Mouse (Mus musculus): ENCODE measurements around the gene Scfd2. TPM values are rescaled to one million over a fixed set of nuclear protein-coding genes. Genes with fewer than 3 reads are reported as not detected.

Gene Scfd2
- polyA plus RNA-seq, 1 experiment from 2014 or later = 25.8 TPM

DNA sequence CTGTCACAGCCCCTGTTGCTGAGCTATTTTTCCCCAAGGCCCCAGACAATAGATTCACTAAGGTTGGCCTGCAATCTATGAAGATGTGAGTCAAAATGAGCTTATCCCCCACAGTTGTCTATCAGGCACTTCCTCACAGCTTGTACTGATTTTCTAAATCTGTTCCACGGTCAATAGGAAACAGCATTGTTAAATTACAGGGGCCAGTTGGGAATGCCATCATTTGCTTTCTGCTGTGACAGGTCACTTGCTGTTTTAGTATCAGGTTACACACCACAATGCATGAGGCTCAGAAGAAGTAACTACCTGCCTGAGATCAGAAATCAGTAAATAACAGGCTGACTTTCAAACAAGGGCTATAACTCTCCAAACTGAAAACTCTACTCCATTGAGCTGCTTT is 168.3 kb downstream of the Scfd2 start:
- ATAC-seq (ENCODE audit: insufficient read depth, low FRiP score) = no peak
- no peaks in the 10 kb centered on the region for H3K36me3 ChIP-seq (ENCODE audit: control insufficient read depth, insufficient read depth, low read length)
- no peaks in the 10 kb centered on the region for H3K27me3 ChIP-seq (ENCODE audit: control insufficient read depth, insufficient read depth, low read length)
- H3K4me3 ChIP-seq (replicated peaks; ENCODE audit: low read length) = no peak overlapping the region
- 21% methylated on average over 1 of the region's 1 CpGs for WGBS
- H3K9ac ChIP-seq (ENCODE audit: low read length) = no peak overlapping the region
- no peaks in the 10 kb centered on the region for H3K9me3 ChIP-seq (replicated peaks; ENCODE audit: control insufficient read depth, low read length)
- no peak overlapping the region for H3K27ac ChIP-seq (ENCODE audit: low read length)
- H3K4me1 ChIP-seq (ENCODE audit: control insufficient read depth, insufficient read depth, low read length) = peaks cover 13% of the 10 kb centered on the region
- H3K4me2 ChIP-seq (ENCODE audit: low read depth, low read length) = no peak overlapping the region

DNA sequence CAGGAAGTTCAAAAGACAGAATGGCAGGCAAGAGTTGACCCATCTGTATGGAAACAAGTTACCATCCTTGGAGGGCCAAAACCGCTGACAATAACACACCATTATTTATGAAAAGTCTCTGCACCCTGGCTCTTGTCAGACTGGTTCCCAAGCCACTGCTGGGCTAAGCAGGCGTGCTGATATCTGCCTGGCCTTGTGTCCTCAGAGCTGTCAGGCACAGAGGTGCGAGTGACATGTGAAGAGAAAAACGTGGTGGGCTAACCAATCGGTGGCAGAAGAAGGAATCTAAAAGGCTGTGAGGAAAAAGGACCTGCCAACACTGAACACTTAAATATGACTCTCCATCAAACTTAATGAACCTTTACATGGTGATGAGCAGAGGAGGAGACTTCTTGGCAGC is 170.0 kb downstream of the Scfd2 start:
- no peaks in the 10 kb centered on the region for H3K36me3 ChIP-seq (ENCODE audit: control insufficient read depth, insufficient read depth, low read length)
- no peak overlapping the region for H3K4me3 ChIP-seq (replicated peaks; ENCODE audit: low read length)
- ATAC-seq (ENCODE audit: insufficient read depth, low FRiP score) = no peak
- H3K27me3 ChIP-seq (ENCODE audit: control insufficient read depth, insufficient read depth, low read length) = no peaks in the 10 kb centered on the region
- no peak overlapping the region for H3K4me2 ChIP-seq (ENCODE audit: low read depth, low read length)
- whole genome bisulfite sequencing = 44% methylated on average over 5 of the region's 5 CpGs
- H3K4me1 ChIP-seq (ENCODE audit: control insufficient read depth, insufficient read depth, low read length) = peaks cover 10% of the 10 kb centered on the region
- no peak overlapping the region for H3K27ac ChIP-seq (ENCODE audit: low read length)
- no peaks in the 10 kb centered on the region for H3K9me3 ChIP-seq (replicated peaks; ENCODE audit: control insufficient read depth, low read length)
- H3K9ac ChIP-seq (ENCODE audit: low read length) = no peak overlapping the region

DNA sequence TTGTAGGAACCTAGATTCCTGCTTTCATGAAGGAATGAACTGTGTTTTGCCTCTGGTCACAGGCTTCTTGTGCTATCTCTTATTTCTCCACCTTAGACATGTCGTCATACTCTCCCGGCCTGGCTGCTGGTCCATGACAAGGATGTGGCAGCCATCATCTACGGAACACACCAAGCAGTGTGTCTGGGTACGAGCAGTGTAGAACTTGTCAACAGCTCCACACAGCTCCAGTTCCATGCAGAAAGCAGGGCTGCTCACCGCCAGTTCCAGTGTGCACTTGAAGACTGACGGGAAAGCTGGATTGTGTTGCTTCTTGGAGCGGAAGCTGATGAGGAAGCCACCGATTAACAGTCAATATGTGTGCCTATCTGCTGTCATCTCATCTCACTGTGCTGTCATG is 173.5 kb downstream of the Scfd2 start:
- Histone ChIP-seq H3K27ac (ENCODE audit: low read length) (no peak overlapping the region), H3K4me2 (ENCODE audit: low read depth, low read length) (no peak overlapping the region), H3K4me3 (replicated peaks; ENCODE audit: low read length) (no peak overlapping the region), H3K27me3 (ENCODE audit: control insufficient read depth, insufficient read depth, low read length) (no peaks in the 10 kb centered on the region), H3K9me3 (replicated peaks; ENCODE audit: control insufficient read depth, low read length) (no peaks in the 10 kb centered on the region), H3K36me3 (ENCODE audit: control insufficient read depth, insufficient read depth, low read length) (no peaks in the 10 kb centered on the region), H3K9ac (ENCODE audit: low read length) (no peak overlapping the region), H3K4me1 (ENCODE audit: control insufficient read depth, insufficient read depth, low read length) (no peaks in the 10 kb centered on the region)
- 86% methylated on average over 8 of the region's 8 CpGs for WGBS
- no peak for ATAC-seq (ENCODE audit: insufficient read depth, low FRiP score)

DNA sequence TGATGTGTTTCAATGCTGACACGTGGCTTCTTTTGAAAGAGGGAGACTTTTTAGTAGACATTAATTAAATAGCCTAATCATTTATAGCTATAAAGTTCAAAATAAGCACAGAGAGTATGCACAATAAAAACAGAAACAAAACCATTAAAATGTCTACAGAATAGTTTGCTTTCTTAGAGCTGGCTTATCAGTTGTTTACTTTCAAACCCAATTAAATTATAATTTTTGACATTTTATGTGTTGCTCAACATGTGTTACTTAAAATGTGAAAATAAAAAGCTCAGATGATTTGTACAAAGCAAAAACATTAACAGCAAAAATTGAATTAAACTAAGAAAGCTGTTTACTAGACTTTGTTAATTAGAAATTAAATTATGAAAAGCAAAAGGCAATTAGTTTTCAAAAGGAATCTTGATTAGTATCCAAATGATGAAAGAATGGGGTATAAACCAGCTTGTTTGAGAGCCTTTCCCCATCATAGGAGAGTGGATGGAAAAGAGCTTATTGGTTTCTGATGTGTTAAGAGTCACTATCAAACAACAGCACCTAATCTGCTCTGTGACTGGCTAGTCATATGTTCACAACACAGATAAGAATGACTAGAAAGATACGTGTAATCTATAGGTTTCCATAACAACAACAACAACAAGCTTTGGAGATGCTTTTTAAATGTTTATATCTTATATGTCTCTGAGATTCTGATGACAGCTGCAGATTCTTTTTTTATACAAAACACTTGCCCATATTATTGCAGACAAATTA is 176.0 kb downstream of the Scfd2 start:
- Histone ChIP-seq H3K27ac (ENCODE audit: low read length) (no peak overlapping the region), H3K4me2 (ENCODE audit: low read depth, low read length) (no peak overlapping the region), H3K36me3 (ENCODE audit: control insufficient read depth, insufficient read depth, low read length) (no peaks in the 10 kb centered on the region), H3K4me1 (ENCODE audit: control insufficient read depth, insufficient read depth, low read length) (no peaks in the 10 kb centered on the region), H3K27me3 (ENCODE audit: control insufficient read depth, insufficient read depth, low read length) (no peaks in the 10 kb centered on the region), H3K9me3 (replicated peaks; ENCODE audit: control insufficient read depth, low read length) (no peaks in the 10 kb centered on the region), H3K4me3 (replicated peaks; ENCODE audit: low read length) (no peak overlapping the region), H3K9ac (ENCODE audit: low read length) (no peak overlapping the region)
- 63% methylated on average over 2 of the region's 2 CpGs for WGBS
- ATAC-seq (ENCODE audit: insufficient read depth, low FRiP score) = no peak

DNA sequence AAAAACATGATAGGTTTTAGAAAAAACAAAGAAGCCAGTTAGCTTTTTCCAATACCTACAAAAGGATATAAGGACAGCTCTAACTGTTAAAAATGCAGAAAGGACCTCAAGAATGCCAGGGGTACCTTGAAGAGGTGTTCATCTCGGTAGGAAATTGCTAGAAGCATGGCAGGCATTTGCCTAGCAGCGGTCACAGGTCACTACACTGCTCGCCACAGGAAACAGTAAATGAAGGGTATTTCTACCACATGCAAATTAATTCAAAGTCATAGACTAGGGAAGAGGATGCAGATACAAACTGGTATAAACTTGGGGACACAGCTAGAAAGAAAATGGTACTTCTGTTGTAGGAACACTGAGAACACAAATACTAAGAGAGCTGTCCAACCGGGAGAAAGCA is 180.7 kb downstream of the Scfd2 start:
- WGBS = 73% methylated on average over 4 of the region's 4 CpGs
- no peak overlapping the region for H3K4me2 ChIP-seq (ENCODE audit: low read depth, low read length)
- ATAC-seq (ENCODE audit: insufficient read depth, low FRiP score) = no peak
- no peaks in the 10 kb centered on the region for H3K4me1 ChIP-seq (ENCODE audit: control insufficient read depth, insufficient read depth, low read length)
- H3K4me3 ChIP-seq (replicated peaks; ENCODE audit: low read length) = no peak overlapping the region
- no peaks in the 10 kb centered on the region for H3K36me3 ChIP-seq (ENCODE audit: control insufficient read depth, insufficient read depth, low read length)
- H3K27ac ChIP-seq (ENCODE audit: low read length) = no peak overlapping the region
- H3K9me3 ChIP-seq (replicated peaks; ENCODE audit: control insufficient read depth, low read length) = no peaks in the 10 kb centered on the region
- no peaks in the 10 kb centered on the region for H3K27me3 ChIP-seq (ENCODE audit: control insufficient read depth, insufficient read depth, low read length)
- no peak overlapping the region for H3K9ac ChIP-seq (ENCODE audit: low read length)

DNA sequence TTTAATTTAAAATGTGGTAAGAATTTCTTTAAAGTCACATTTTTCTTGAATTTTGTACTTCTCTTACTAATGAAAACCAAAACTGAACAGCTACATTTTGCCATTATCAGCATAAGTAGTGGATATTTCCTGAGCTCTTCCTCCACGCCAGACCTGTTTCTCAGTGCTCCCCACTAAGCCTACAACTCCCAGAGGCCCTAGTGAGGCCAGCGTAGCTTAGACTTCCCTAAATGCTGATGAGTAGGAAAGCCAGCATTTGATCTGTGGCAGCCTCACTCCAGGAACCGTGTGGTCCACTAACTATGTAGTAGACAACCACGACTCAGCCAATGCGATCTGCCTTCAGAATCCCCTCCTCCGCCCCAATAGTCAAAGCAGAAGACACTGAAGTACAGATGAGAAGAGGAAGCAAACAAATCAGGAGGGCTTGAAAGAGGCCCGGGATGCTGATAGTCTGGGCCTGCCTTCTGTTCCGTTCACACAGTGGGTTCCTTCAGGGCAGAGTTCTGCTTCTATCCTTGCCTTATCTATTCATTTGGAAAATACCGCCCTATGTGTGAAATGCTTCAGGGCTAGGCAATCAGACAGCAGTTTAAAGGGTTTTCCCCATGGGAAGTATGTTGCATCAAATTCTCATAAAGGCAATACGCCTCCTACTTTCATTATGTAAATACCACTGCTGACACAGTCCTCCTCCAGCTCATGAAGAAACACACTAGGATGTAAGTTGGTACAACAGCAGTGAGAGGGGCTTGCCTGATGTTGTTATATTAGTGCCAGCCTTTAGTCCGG is 183.3 kb downstream of the Scfd2 start:
- Histone ChIP-seq H3K27me3 (ENCODE audit: control insufficient read depth, insufficient read depth, low read length) (no peaks in the 10 kb centered on the region), H3K36me3 (ENCODE audit: control insufficient read depth, insufficient read depth, low read length) (no peaks in the 10 kb centered on the region), H3K4me1 (ENCODE audit: control insufficient read depth, insufficient read depth, low read length) (no peaks in the 10 kb centered on the region), H3K9ac (ENCODE audit: low read length) (no peak overlapping the region), H3K27ac (ENCODE audit: low read length) (no peak overlapping the region), H3K4me3 (replicated peaks; ENCODE audit: low read length) (no peak overlapping the region), H3K4me2 (ENCODE audit: low read depth, low read length) (no peak overlapping the region), H3K9me3 (replicated peaks; ENCODE audit: control insufficient read depth, low read length) (no peaks in the 10 kb centered on the region)
- 74% methylated on average over 11 of the region's 11 CpGs for WGBS
- no peak for ATAC-seq (ENCODE audit: insufficient read depth, low FRiP score)

DNA sequence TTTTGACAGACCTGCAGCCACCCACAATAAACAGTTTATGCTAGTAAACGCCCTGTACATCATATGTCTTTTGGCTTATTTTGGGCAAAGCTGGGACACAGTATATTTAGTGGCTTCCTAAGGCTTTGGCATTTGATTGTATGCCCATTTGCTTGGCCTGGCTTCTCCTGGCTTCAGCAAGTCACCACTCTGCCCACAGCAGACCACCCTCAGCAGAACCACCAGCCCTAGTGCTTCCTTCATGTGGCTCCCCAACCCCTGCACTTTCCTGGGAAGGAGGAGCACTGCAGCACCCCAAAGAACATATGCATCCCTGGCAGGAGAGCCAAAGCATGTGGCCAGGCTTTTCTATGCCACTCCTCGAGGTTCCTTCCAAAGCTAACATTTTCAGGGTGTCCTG is 188.5 kb downstream of the Scfd2 start:
- Histone ChIP-seq H3K27me3 (ENCODE audit: control insufficient read depth, insufficient read depth, low read length) (no peaks in the 10 kb centered on the region), H3K4me2 (ENCODE audit: low read depth, low read length) (no peak overlapping the region), H3K9me3 (replicated peaks; ENCODE audit: control insufficient read depth, low read length) (no peaks in the 10 kb centered on the region), H3K36me3 (ENCODE audit: control insufficient read depth, insufficient read depth, low read length) (no peaks in the 10 kb centered on the region), H3K9ac (ENCODE audit: low read length) (no peak overlapping the region), H3K4me3 (replicated peaks; ENCODE audit: low read length) (no peak overlapping the region), H3K4me1 (ENCODE audit: control insufficient read depth, insufficient read depth, low read length) (no peaks in the 10 kb centered on the region), H3K27ac (ENCODE audit: low read length) (no peak overlapping the region)
- ATAC-seq (ENCODE audit: insufficient read depth, low FRiP score) = no peak
- WGBS = 56% methylated on average over 2 of the region's 2 CpGs

DNA sequence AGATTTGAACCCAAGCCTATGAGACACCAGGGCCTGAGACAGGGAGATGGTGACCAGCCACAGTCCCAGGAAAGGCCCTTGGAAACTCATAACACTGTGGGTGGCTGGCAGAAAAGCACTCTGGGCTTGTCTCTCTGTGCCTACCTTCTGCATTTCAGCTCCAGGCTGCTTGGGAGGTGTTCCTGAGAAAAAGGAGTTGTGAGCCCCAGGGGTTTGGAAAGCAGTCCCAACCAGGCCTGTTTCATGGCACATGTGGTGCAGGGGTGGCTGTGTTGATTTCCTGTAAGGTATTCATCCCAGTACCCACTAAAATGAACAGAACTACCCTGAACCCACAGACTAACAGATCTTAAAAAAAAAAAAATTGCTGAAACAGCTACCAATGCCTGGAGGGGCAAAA is 189.0 kb downstream of the Scfd2 start:
- H3K9ac ChIP-seq (ENCODE audit: low read length) = no peak overlapping the region
- no peaks in the 10 kb centered on the region for H3K4me1 ChIP-seq (ENCODE audit: control insufficient read depth, insufficient read depth, low read length)
- no peak overlapping the region for H3K4me3 ChIP-seq (replicated peaks; ENCODE audit: low read length)
- H3K27me3 ChIP-seq (ENCODE audit: control insufficient read depth, insufficient read depth, low read length) = no peaks in the 10 kb centered on the region
- no peaks in the 10 kb centered on the region for H3K36me3 ChIP-seq (ENCODE audit: control insufficient read depth, insufficient read depth, low read length)
- no peak for ATAC-seq (ENCODE audit: insufficient read depth, low FRiP score)
- no peaks in the 10 kb centered on the region for H3K9me3 ChIP-seq (replicated peaks; ENCODE audit: control insufficient read depth, low read length)
- no peak overlapping the region for H3K27ac ChIP-seq (ENCODE audit: low read length)
- H3K4me2 ChIP-seq (ENCODE audit: low read depth, low read length) = no peak overlapping the region

DNA sequence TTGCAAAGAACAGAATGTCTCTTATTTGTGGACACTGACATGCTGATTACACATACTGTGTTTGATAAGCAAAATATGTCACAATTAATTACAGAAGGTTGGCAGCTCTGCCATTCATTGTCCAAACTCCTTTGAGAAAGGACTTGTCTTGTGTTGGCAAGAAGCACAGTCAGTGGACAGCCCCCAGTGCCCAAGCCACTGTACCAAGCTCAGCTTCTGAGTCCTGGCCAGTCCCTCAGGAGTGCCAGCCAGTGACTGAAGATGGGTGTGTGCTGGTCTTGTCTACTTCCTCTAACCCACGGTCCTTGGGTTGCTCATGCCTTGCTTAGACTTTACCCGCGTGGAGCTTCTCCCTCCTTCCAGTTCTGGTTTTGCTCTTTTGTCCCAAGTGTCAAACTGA is 194.1 kb downstream of the Scfd2 start:
- 89% methylated on average over 3 of the region's 3 CpGs for WGBS
- Histone ChIP-seq H3K9me3 (replicated peaks; ENCODE audit: control insufficient read depth, low read length) (no peaks in the 10 kb centered on the region), H3K4me3 (replicated peaks; ENCODE audit: low read length) (no peak overlapping the region), H3K27ac (ENCODE audit: low read length) (no peak overlapping the region), H3K4me2 (ENCODE audit: low read depth, low read length) (no peak overlapping the region), H3K4me1 (ENCODE audit: control insufficient read depth, insufficient read depth, low read length) (no peaks in the 10 kb centered on the region), H3K9ac (ENCODE audit: low read length) (no peak overlapping the region), H3K36me3 (ENCODE audit: control insufficient read depth, insufficient read depth, low read length) (no peaks in the 10 kb centered on the region), H3K27me3 (ENCODE audit: control insufficient read depth, insufficient read depth, low read length) (no peaks in the 10 kb centered on the region)
- no peak for ATAC-seq (ENCODE audit: insufficient read depth, low FRiP score)
